Mouse (Mus musculus): Measurements from ENCODE around the gene Baiap2l1. TPM values are rescaled to one million over a fixed set of nuclear protein-coding genes. Genes with fewer than 3 reads are reported as not detected.
"Not testable (repeated sequence)": the region's sequence is repeated elsewhere in the genome, so short reads cannot be mapped to it uniquely, and the experiment has no call there.

The Baiap2l1 gene
- total RNA-seq, 2 experiments from 2014 or later = 0.51 to 0.52 TPM

DNA sequence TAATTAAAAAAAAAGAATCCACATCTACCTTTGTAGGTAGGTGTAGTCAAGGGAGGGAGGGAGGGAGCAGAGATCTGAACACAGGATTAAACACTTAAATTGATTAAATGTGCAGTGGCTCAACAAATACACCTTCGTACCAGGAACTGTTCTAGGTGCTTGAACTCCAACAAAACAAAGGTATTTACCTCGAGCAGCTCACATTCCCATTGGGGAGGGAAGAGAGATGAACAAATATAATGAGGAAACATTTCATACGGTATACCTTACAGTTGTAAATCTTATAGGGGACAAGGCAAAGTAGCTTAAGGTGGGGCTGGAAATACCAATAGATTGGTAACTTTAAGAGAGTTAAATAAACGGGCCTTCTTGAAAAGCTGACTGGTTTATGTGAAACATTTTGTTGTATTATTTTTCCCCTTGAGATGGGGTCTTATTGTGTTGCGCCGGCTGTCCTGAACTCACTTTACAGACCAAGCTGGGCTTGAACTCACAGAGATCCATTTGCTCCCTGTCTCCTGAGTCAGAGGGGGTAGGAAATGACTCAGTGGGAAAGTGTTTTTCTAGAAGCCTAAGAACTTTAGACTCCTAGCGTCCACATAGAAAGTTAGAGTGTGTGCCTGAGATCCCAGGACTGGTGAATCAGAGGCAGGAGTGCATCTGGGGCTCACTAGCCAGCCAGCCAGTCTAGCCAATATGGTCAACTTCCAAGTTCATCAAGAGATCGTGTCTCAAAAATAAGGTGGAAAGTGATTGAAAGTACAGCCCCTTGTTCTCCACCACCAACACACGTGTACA is 5.5 kb downstream of the Baiap2l1 start:
- no peak for DNase-seq
- intact Hi-C loops (cut with DNase I) = no loop called here

DNA sequence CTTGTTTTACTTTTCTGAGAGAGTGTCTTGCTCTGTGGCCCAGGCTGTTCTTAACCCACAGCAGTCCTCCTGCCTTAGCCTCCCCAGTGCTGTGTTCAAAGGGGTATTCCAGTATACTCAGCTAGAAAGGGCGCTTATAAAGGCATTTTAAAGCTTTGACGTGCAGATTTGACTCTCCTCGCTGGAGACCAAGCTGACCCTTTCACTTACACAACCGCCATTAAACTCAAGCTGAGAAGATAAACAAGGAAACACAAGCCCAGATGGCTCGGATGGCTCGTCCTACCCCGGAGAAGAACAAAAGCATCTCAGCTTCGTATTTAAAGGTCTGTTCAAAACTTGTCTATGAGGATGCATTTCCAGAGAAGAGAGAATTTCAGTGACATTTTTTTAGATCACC is 6.7 kb downstream of the Baiap2l1 start:
- DNase-seq = no peak
- intact Hi-C loops (cut with DNase I) = no loop called here

DNA sequence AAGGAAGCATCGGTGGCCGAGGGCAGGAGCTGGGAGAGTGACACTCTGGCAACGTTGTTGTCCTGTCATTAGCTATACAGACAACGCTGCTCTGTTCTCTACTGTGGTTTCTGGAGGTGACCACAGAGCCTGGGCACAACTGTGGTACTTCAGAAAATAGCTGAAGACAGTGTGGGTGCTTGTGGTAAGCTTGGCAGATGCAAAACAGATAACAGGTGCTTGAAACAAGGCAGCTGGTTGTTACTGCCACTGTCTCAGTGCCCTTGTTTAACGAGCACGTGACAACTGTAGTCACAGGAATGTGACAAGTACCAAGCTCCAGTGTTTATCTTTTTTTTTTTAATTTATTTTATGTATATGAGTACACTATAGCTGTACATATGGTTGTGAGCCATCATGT is 13.3 kb downstream of the Baiap2l1 start:
- DNase-seq = no peak
- intact Hi-C loops (cut with DNase I) = no loop called here

DNA sequence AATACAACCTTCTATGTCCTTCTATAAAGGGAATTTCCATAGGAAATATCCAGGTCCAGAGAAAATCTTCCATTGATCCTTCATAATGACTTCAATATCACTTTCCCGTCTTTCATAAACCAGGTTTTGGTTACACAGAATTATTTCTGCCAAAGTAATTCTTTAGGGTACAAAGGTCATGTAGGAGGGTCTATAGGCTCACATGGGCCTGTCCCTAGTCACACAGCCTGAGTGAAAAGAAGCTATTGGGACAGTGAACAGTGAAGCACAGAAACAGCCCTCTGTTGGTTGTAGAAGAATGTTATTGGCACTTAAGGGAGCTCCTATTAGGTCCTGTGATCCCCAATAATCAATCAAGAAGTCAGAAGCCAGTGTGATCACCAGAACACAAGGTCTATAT is 16.8 kb downstream of the Baiap2l1 start:
- intact Hi-C loops (cut with DNase I) = no loop called here
- DNase-seq = no peak

DNA sequence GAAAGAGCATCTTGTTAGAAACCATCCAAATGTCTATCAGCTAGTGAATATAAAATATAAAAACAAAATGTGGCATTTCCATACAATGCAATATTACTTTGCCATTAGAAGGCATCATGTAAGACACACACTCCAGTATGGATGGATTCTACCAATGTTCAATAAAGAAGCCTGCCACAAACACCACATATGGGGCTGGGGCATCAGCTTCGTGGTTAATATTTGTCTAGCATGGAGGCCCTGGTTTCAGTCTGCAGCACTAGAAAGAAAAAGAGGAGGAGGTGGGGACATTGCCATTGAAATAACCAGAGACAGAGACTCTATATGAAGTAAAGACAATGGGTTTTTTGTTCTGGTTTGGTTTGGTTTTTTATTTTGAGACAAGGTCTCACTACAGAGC is 19.1 kb downstream of the Baiap2l1 start:
- no peak for DNase-seq
- intact Hi-C loops (cut with DNase I) = no loop called here

DNA sequence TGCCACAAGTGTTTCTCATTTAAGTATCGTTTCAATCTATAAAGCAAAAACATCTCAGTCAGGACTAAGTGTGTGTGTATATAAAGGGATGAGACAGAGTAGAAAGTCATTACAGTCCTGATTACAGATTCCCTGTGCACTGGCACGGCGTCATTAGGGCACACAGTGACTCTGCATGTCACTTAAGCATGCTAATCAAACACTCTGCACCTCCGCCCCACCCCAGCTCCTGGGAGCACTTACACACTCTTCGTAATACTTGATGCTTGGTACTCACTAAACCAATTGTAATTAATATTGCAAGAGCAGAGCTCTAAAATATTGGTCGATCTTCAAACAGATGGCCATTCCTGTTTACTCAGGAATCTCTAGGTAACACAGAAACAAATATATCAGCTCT is 22.6 kb downstream of the Baiap2l1 start:
- intact Hi-C loops (cut with DNase I); DNase-seq: not testable (repeated sequence)

DNA sequence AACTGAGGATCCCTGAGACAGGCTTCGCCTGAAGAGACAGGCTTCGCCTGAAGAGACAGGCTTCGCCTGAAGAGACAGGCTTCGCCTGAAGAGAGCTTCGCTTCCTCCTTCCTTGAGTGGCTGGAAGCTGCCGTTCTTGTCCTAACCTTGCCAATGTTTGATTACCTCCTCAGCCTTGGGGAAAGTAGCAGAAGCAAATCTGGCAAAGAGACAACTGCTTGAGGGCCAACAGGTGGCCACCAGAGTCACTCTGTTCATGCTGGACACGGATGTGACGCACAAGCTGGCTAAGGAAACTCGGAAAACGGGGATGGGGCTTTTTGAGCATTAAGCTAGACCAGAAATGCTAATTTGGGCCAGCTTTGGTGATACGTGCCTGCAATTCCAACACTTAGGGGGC is 23.9 kb downstream of the Baiap2l1 start:
- intact Hi-C loops (cut with DNase I) = no loop called here
- DNase-seq = no peak

DNA sequence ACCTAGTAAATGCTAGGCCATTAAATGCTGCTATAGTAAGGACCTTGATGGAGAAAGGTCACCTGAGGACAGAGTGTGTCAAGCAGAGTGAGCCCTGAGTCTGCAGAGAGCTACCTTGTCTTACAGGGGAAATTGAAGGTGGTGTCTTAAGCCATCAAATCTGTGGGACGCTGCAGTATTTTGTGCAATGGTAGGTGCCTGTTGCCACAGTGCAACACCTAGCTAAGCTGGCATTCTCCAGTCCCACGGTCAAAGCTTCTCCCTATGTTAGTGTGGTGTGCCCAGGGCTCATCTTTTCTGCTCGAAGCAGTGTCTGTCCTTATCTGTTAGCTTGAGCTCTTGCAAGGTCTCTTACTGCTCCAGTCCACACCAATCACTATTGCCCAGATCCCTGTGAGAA is 35.2 kb downstream of the Baiap2l1 start:
- DNase-seq = no peak
- intact Hi-C loops (cut with DNase I) = no loop called here

DNA sequence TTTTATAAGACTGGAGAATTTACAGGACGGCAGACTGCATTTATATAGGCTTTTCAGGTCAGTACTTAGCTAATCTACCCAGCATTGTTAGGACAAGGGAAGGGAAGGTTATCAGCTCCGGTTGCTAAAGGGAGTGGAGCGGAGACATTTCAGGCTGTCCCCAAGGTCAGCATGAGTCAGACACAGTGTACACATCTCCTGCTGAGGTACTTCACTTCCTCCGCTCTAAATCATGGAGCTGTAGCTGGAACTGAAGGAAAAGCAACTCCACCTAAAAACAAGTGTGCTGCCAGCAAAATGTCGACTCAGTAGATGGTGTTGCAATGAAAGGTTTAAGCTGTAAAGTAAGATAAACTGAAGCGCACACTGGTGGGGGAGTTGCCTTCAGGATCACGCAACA is 36.2 kb downstream of the Baiap2l1 start:
- no peak for DNase-seq
- intact Hi-C loops (cut with DNase I) = no loop called here

DNA sequence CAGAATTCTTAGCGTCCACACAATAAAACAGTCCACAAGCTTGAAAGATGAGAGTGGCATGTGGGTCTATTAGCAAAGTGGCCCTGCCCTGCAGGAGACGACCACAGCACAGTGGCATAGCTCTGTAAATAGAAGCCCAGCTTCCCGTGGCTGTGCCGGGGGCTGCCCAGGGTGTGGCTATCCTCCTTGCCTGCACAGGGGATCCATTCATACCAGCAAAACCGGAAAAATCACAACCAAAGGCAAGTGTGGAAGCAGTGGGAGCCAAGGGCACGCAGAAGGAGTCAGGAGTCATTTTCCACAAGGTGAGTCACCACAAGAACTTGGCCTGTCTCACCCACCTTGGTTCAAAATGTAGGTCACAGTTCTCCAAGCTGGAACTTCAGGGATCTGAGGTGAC is 39.6 kb downstream of the Baiap2l1 start:
- no peak for DNase-seq
- intact Hi-C loops (cut with DNase I) = loop anchor here (5.0 kb wide), 1 partner anchor 39 kb away; the partner anchor contains the start of gene Baiap2l1

DNA sequence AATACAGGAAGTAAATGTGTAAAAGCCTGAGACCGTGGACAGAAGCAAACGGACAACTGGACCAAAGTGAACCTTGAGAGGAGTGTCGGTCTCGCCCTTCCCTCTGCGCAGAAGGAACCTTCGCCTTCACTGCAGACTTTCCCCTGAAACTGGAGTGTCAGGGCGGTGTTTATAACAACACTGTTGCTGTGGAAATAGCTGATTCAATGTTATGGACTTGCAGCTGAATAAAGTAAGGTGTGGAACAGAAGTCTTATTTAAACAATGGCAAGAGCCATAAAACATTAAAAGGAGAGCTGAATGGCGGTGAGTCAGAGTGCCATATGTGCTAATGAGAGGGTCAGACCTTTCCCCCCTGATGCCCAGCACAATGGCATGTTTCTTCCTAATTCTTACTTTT is 40.5 kb downstream of the Baiap2l1 start:
- intact Hi-C loops (cut with DNase I) = loop anchor here (5.0 kb wide), 1 partner anchor 40 kb away; the partner anchor contains the start of gene Baiap2l1
- DNase-seq = no peak

DNA sequence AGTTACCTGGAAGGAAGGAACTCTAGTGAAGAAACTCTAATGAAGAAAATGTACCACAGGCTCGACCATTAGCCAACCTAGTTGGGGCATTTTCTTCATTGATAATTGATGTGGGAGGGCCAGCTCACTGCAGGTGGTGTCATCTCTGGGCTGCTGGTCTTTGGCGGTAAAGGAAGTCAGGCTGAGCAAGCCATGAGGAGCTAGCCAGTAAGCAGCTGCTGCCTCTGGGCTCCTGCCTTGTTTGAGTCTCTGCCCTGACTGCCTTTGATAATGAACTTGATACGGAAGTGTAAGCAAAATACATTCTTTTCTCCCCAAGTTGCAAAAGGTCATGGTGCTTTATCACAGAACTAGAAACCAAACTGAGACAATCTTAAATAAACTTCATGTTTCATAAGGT is 41.5 kb downstream of the Baiap2l1 start:
- intact Hi-C loops (cut with DNase I) = loop anchor here (5.0 kb wide), 1 partner anchor 41 kb away; the partner anchor contains the start of gene Baiap2l1
- DNase-seq = no peak

DNA sequence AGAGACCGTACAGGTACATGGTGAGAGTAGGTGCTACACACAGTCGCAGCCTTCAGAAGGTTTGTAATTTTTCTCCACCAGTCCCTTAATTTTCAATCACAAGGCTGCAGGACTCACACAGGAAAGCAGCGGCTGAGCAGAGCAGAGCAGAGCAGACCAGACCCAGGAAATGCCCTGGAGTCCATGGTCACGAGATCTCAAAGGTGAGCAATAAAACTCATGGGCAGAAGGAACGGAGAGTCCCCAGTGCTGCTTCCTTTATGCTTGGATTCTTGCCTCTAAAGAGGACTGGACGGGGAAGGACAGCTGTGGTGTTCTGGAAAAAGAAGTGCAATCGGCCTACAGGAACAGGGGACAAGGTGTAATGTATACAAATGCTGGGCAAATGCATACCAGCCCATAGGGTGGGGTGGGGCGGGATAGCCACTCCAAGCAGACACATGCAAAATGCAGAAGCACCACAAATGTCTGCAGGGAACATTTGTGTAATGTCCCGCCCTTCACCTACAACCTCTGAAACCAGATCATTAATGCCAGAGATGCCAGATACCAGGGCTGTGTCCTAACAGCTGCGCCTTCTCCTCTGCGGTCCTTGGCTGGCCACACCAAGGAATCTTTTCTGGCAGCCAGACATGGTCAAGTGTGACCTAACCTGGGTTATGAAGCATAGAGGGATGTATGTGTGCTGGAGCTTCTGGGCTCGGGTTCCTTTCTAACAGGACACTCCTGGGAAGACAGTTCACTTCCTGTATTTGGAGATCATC is 43.0 kb downstream of the Baiap2l1 start:
- DNase-seq = no peak
- intact Hi-C loops (cut with DNase I) = loop anchor here (5.0 kb wide), 1 partner anchor 42 kb away; the partner anchor contains the start of gene Baiap2l1

DNA sequence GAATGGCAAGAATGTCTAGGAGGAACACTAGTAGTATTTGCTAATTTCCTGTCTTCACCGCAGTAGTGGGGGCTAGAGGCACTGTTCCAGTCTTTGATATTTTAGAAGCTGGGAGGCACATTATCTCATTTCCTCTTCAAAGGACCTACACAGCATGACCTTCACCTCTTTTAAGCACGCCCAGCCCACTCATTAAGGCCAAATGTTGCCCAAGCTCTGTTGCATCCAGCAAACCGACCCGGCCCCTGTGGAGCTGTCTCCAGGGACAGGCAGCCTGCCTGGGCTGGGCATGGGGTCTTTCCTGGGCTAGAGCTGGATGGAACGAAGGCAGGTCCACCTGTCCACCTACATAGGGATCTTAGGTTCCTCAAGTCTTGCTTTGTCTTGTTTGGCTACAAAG is 44.6 kb downstream of the Baiap2l1 start:
- intact Hi-C loops (cut with DNase I) = no loop called here
- no peak for DNase-seq

DNA sequence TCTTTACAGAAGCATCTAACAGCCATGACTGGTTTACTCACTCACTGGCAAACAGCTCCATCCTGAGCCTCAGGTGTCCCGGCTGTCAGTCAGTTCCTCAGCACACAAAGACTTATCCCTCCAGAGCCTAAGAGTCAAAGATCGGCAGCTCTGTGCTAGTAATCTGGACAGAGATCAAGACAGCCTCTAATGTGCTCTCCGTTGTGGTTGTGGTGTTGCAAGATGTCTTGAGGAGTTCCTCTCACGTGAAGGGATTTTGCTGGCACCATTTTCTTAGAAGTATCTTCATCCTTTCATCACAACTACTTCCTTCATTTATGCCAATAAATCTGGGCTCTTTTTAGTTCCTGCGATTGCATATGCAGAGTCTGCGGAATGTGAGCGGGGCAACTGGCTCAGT is 45.7 kb downstream of the Baiap2l1 start:
- DNase-seq = no peak
- intact Hi-C loops (cut with DNase I) = no loop called here

DNA sequence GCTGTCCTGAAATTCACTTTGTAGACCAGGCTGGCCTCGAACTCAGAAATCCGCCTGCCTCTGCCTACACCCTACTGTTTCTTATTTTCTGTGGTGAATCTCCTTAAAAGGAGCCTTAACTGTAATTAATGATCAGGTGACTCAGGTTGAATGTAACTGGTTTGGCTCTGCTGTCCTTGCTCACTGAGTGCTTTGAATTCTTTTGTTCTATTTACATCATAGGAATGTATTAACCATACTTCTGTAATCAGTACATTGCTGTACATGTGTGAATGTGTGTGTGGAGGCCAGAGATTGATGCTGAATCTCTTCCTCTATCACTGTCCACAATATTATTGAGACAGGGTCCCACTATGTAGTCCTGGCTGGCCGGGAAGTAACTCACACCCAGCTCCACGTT is 49.0 kb downstream of the Baiap2l1 start:
- no peak for DNase-seq
- intact Hi-C loops (cut with DNase I) = no loop called here

DNA sequence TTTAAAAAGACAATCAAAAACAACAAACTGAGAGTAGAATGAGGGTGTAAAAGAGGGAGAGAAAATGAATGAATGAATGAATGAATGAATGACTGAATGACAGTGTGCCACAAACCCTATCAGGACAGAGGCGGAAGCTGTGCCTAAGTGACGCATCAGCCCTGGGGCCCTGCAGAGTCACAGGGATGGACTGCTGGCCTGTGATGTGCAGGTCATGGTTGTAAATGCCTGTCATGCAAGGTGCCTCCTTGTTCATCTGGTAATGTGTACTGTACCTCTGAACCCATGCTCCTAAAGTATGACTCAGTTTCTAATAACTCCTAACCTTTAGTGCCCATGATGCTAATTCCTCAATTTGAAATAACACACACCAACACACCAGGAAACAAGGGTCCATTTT is 54.8 kb downstream of the Baiap2l1 start:
- no peak for DNase-seq
- intact Hi-C loops (cut with DNase I) = no loop called here

DNA sequence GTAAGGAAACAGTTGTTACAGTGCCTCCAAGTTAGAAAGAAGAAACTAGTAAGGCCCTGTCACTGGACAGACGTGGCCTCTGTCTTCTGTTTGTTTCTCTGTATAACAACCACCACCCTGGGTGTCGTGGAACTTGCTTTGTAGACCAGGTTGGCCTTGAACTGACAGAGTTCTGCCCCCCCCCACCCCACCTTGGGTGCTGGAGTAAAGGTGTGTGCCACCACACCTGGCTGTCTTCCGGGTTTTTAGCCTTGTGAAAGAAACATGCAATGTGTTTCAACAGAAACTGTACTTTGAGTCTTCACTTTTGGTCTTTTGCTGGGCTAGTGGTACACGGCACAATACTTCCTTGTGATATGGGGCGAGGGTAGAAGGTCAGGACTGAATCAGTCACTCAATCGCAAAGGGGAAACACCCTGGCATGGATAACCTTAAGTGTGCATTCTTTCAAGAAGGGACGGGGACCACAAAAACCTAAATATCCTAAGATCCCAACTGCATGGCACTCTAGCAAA is 61.8 kb downstream of the Baiap2l1 start:
- no peak for DNase-seq
- intact Hi-C loops (cut with DNase I) = no loop called here

DNA sequence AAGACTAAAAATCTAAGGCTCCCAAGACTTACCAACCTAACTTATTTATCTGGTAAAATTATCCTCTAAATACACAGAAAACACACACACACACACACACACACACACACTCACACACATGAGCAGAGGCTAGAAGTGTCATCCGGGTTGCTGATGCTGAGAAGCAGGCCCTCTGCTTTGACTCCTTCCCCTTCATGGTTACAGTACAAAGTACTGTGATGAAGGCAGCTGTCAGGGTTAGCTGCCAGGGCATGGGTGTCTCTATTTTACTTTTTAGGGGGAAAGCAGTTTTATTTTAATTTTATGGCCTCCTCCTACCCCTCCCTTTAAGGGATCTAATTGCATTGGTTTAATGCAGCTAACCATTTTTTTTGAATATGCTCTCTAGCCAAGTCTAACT is 62.6 kb downstream of the Baiap2l1 start:
- no peak for DNase-seq
- intact Hi-C loops (cut with DNase I) = no loop called here

DNA sequence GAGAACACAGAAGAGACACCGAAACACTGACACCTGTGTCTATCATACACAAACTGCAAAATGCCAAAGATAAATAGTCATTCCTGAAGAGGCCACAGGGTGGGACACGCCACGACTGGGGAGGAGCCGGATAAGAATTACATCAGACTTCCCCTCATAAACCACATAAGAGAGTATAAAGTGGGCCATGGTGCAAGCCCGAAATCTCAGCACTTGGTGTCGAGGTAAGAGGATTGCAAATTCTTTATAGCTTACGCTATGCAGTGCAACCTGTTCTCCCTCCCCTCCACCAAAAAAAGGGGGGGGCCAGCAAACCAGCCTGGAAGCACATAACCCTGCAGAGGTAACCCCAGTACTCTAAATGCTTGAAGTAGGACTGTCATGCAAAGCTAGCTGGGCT is 63.0 kb downstream of the Baiap2l1 start:
- intact Hi-C loops (cut with DNase I) = no loop called here
- DNase-seq = no peak

DNA sequence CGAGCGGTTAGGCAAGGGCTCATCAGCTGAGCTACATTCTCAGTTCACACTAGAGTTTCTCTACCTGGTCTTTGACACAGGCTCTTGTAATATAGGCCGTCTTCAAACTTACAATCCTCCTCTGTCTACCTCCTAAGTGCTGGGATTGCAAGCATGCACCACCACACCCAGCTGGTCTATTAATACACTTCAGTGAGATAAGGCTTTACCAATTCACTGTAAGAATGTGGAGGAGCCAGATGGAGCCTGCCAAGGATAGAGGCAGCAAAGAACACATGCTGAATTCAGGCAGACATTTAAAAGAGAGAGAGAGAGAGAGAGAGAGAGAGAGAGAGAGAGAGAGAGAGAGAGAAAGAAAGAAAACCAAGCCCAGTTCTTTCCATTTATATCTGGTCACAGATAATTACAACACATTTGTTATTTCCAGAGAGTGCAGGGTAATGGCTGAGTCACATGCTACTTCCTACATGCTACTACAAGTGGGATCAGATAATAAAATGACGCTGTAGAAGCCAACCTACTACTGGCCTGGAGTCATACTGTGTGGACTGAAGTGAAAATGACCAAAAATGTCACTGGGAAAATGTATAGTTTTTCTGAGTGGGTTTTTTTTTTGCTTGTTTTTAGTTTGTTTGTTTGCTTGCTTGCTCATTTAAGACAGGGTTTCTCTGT is 68.0 kb downstream of the Baiap2l1 start:
- intact Hi-C loops (cut with DNase I) = no loop called here
- no peak for DNase-seq

Data from gastrocnemius, postnatal 36 days (tissue).